Mouse (Mus musculus) left cerebral cortex, postnatal 36 days (tissue): Measurements from ENCODE around the gene Rnf133. TPM values are rescaled to one million over a fixed set of nuclear protein-coding genes. Genes with fewer than 3 reads are reported as not detected.

Experiments used
- DNase-seq, 2 experiments: peaks; one replicate each; pipeline ENCODE4 v3.0.0; 2021 to 2022; ENCODE audit warnings: low spot score in 2 of 2, mixed read lengths in 1 of 2
- intact Hi-C: fragments of 180-260 bp; cut with DNase I; formaldehyde crosslinking; loops from one replicate; pipeline ENCODE4 v1.15.1; 2025
- total RNA-seq, 2 experiments: library from RNA; stranded (reverse); gene quantifications; 2 replicates each; pipeline ENCODE4 v1.2.3; 2021

Gene Rnf133
- 1 to 10 TPM in 1 of 2 experiments, under 1 TPM in 1; 0.57 to 1.6 TPM for total RNA-seq

DNA sequence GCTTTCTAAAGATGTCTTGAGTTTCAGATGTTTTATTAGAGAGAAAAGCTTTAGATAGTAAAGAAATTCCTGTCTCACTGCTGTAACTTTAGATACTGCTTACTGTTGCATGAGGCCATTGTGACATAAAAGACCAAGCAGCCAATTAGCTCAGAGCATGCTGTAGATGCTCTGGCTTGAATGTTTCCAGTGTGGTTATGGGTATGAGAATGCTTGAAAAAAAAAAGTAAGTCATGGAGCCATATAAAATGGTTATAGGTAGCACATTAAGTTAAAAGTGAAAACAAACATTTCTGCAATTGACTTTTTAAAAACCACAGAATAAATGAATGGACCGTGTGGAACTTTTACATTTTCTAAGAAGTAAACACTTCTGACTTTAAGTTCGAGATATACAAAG is at the start of gene Rnf133:
Rnf133 (minus strand) TSS at position 101 of the 400 bp plus-strand sequence.
- intact Hi-C loops = no loop called here
- DNase-seq = no peak

DNA sequence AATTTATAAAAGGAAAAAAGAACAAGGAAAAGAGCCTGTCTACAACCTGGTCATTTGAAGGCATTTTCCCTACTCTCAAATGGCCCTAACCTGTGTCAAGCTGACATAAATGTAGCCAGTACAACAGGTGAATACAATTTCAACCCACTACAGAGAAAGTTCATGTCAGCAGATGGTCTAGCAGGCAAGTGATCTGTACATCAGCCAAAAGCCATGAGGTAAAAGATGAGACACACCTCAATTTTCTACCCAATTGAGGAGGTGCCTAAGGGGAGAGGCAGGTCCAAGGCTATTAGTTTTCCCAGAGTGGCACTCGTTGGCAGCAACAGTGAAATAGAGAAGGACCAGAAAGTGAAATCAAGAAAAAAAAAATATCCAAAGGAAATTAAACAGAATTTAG is 28.1 kb upstream of the Rnf133 start:
- intact Hi-C loops = no loop called here
- DNase-seq = no peak

DNA sequence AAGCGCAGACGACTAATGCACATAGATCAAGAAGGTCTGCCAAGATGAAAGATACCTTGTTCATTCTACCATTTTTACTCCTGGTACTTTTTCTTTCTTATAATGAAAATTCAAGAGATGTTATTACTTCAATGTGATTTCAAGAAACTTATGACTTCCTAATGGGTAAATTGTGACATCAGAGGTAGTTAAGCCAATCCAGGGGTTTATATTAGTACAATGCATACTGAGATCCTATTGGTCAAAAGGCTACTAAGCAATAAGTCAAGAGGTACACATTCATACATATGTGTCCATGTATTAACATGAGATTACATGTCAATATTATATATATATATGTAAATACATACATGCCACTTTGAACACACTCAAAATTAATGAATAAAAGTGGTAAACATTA is 4.9 kb upstream of the Rnf133 start, which contains the start of gene Rnf148:
Rnf148 (minus strand) TSS at position 101 of the 400 bp plus-strand sequence.
- no peak for DNase-seq
- intact Hi-C loops = no loop called here

DNA sequence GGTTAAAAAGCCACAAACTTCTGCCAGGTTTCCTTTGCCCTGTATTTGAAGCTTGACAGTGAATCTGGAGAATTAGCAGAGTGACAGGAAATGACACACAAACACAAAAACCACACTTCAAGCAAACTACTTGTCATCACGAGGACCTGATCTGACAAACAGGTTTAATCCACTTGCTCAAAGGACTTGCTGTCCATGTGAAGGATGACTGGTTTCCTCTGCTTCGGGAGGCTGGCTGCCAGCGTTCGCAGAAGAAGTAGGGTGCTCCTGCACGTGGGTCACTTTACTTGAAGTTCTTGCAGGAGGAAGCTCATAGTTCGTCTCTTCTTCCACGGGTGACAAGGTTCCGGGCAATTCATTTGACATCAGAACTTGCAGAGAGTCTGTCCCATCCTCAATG is 1.4 kb downstream of the Rnf133 start:
- intact Hi-C loops = no loop called here
- no peak for DNase-seq

DNA sequence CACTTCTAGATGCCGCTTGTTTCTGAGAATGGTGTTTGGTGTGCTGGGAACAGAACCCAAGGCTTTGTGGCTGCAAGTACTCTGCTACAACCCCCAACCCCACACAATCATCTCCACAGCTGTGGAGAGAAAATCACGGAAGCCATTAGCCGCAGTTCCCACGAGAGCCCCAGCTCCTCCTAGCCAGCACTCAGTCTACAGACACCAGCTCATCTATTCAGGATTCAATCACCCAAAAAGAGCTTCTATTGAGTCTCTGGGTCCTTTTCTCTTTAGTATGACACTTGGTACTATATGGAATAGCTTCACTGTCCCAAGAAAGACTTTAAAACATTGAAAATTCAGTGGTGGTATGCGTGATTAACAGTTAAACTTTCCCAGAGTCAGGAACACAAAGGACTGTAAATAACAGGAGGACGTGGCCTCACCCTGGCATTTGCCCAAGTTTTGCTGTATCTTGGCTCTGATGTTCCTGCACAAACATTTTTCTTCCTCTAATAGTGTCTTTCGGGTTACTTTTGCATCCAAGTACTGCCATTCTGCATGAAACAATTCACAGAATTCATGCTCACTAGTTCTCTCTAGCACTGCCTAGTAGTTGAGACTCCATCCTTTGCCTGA is 2.4 kb downstream of the Rnf133 start:
- intact Hi-C loops = no loop called here
- DNase-seq = no peak

DNA sequence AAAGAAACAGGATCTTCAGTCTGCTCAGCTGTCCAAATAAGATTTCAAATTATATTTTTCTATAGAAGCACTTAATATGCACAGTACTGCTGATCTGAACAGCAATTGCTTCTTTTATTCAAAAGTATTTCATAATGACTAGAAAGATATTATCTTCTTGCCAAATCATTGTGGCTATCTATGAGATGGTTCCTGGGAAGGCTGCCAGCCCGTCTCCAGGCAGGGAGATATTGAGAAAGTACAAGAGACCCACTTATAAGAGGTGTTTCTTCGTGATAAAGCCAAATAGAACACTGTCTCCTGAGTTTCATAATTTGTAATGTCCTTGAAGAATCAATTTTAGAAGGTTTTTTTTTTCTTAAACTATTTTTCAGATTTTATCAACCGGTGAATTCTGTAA is 13.0 kb downstream of the Rnf133 start:
- DNase-seq = no peak
- intact Hi-C loops = no loop called here

DNA sequence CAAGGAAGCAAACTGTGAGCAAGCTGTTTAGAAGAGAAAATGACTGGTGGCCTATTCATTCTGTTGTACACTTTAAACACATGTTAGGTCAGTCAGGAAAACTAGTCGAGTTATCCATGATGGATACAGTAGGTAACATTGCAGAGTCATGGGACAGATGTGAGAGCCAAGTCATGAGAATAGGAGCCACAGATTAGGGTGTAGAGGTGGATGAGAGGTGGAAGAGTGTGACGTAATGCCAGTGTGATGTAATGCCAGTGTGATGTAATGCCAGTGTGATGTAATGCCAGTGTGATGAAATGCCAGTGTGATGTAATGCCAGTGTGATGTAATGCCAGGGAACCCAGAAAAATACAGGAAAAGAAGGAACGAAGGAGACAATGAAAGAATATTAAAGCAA is 14.9 kb downstream of the Rnf133 start:
- intact Hi-C loops = no loop called here
- DNase-seq = no peak

DNA sequence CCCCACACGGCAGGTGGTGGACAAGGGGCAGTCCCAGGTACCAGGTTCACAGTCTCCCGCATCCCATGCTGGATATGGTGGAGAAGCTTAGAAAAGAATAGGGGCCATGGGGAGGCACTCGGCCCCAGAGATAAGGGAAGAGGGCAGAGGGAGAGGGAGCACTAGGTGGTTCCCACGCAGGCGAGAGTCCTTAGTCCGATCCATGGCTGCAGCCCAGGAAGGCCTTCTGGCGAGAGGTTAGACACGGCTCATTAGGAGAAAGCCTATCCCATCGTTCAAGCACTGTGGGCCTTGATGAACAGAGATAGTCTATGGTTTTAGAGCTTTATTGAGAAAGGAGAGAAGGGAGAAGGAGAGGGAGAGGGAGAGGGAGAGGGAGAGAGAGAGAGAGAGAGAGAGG is 16.1 kb downstream of the Rnf133 start:
- DNase-seq = no peak
- intact Hi-C loops = no loop called here

DNA sequence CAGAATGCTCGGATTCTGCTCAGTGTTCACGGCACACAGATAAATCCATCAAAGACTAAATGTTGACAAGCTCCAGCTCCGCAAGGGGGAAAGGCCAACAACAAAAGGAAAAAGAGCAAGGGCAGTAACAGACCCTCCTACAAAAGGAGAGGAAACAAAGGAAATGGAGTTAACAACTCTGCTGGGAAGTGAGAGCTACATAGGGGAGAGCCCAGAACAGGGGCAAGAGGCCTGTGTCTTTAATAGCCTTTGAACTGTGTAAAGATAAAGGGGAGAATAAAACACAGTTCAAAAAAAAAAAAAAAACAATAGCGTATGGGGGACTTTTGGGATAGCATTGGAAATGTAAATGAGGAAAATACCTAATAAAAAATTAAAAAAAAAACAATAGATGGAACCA is 19.6 kb downstream of the Rnf133 start:
- intact Hi-C loops = no loop called here
- no peak for DNase-seq

Other genes starting within 250 kb of the Rnf133 start
- gene Rnf148, start 4.8 kb upstream of the Rnf133 start, total RNA-seq = 1 to 10 TPM in 1 of 2 experiments, under 1 TPM in 1; 0.86 to 1.4 TPM
- 10 to 100 TPM; 79.3 to 97.3 TPM for gene Cadps2, start 189.1 kb upstream of the Rnf133 start, total RNA-seq